Mouse (Mus musculus): ENCODE measurements around the gene Gm37240.
A peak's percentile ranks its signal among the peaks of the same experiment; 100 is the strongest.

The Gm37240 gene

DNA sequence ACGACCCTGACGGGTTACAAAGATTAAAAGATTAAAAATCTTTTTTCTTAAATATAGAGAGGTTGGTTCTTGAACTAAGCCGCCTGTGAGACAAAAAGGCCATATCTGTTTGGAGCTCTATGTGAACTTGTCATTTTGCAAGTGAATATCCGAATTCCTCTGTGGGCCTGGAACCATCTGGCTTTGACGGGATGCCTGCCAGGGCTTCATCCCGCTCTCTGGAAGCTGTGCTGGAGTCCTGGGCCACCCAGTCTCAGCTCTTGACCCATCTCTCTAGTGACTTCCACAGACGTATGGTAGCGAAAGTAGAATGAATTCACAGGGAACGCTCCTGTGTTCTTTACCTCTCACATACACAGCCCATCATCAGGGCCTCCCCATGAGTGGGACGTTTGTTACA is 1193.4 kb downstream of the Gm37240 start:
- peak in 1 of 2 experiments; percentile 15 for DNase-seq

DNA sequence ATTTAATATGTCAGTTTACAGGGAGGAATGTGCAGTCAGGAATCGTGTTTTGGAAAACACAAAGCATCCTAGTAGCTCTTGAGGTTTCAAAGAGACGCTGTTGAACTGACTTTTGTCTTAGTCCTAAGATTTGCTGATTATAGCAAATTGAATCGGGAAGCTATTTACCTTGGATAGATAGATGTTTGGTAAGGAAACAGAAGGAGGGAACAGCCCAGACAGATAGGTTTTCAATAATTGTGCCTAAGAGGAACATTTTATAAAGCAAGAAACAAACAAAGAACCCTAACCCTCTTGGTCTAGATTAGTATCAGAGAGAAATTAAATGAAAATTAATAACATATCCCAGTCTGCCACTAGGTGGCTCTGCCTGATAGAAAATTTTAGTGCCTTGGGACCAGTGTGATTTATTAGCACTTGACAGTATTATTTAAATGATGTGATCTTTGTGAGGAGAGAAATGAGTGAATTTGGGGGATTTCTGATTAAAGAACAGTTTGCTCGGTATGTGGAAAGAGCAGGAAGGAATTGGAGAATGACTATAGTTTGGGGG is 1194.6 kb downstream of the Gm37240 start:
- DNase-seq = peak; percentile 19 to 39

DNA sequence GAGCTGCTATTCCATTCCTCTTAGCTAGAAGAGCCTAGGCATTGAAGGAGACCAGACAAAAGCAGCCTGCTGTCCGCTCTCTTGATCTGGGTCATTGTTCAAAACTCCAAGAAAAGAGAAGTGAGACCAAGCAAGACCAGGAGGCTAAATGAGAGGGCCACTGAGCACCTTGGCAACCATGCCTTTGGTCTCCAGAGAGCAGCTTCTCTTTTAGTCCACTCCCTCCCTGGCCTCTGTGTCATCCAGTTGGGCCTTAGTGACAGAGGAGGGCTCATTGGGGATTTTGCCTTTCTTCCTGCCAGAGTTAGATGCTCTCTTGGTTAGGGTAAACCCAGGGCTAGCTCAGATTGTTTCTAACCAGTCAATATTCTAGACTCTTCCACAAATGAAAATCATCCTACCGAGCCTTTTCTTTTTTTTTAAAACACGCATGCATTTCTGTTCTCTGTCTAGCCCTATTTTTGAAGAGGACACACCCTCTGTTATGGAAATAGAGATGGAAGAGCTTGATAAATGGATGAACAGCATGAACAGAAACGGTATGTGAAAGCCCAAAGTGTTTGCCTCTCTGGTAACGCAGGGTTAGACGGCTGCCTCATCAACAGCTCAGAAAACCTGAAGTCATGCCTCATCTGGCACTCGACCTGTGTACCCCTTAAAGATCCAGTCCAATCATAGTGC is 1197.1 kb downstream of the Gm37240 start:
- no peak for DNase-seq

DNA sequence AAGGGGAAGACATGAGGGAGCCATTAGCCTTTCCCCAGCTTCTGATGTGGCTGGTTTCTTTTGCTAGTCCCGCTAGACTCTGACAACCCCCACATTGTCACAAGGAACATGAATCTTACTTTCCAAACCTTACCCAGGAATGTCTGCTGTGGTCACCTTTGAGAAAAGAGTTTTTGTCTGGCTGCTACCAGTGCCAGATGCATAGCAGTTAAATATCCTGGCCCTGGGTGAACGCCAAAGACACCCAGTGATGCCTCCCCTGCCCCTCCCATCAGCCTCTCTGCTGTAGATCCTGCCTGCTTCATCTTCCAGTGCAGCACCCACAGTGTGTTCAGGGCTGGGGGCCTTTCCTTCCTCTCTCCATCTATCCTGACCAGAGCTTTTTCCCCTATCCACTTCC is 1197.7 kb downstream of the Gm37240 start:
- no peak for DNase-seq

DNA sequence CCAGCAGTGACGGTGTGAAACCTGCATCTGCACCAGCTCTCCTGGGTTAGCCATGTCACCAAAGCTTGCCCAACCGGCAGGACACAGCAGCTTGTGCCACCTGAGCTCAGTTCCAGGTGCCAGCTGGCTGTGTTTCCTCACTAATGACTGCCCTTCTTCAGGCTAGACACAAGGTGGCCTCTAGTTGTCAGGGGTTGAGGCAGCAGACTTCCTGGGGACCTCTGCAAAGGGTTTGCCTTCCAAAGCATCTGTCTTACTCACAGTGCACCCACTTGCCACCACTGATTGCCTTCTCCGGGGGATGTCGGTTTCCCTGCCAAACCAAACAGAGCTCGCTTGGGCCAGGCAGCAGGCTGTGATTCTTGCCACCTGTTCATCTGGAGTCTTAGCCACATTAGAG is 1199.1 kb downstream of the Gm37240 start:
- DNase-seq = peak; percentile 45 to 54

DNA sequence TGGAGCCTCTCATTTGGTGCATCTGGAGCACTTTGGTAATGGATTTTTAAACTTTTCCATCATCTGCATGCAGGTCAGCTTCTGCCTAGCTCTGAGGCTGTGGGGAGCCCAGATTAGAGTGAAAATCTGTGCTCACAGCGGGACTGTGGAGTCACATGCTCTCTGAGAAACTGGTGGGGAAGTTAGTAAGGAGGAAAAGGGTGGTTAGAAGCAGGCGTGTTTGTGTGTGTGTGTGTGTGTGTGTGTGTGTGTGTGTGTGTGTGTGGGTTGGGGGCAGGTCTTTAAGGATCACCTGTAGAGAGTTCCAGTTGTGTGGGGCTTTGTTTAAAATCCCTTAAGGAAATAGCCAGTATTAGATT is 1199.9 kb downstream of the Gm37240 start:
- DNase-seq = no peak

DNA sequence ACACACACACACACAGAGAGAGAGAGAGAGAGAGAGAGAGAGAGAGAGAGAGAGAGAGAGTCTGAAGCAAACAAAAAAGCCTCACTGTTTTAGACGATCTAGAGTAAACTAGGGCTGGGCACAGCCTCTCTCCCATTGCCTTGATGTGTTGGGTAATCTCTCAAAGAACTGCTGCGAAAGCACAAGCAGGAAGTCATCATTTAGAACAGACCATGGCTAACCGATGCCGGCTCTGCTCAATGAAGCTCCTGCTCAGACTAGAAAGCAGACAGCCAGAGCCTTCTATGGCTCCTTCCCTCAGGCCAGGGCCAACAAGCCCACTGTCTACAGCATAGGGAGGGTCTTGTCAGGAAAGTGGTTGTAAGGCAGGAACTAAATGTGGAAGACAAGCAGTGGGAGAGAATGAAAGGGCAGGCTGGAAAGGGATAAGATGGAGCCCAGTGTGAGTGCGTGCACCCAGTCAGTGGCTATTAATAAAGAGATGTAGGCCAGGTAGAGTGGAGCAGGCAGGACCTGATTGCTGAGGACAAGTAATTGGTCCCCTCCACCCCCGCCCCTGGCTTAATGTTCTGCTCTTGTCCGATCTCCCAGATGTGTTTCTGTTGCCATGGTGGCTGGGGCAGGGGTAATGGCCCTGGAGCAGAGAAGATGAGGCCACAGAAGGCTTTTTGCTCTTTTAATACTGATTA is 1200.4 kb downstream of the Gm37240 start:
- no peak for DNase-seq

DNA sequence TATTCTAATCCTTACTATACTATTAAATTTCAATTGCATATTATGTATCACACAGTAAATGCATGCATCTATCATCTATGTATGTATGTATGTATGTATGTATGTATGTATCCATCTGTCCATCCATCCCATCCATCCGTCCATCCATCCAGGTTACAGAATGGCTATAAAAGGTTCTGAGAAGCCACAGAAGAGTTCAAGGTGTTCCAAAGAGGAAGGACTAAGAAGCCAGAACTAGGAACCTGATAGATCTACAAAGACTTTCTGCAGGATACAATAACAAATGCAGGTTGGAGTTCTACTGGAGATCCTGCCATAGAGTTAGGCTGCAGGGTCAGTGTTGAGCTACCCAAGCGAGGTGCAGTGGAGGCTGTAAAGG is 1201.0 kb downstream of the Gm37240 start:
- DNase-seq = no peak

DNA sequence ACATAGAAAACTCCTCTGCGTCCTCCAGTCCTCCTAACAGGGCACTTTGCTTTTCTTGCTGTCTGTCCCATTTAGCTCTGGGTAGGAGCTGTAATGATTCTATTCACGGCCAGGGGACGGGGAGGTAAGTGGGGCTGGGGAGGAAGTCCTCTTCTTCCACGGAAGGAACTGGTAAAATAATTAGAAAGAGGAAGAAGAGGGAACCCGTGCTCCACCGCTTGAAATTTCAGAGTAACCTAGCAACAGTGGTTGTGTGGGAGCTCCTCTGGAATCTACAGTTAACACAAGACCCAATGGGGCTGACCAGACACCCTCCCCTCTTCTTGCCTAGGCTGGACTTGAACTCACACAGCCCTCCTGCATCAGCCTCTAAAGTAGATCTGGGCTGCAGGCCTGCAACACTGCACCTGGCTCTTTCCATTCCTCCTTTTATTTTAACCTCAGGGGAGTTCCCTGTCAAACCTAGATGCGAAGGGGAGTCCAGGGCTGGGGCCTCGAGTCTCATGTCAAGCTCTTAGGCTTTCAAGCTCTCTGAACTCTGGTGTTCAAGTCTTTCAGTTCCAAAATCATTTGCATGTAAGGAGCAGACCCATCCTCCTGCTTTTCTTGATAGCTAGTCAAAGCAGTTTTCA is 1201.5 kb downstream of the Gm37240 start:
- no peak for DNase-seq

DNA sequence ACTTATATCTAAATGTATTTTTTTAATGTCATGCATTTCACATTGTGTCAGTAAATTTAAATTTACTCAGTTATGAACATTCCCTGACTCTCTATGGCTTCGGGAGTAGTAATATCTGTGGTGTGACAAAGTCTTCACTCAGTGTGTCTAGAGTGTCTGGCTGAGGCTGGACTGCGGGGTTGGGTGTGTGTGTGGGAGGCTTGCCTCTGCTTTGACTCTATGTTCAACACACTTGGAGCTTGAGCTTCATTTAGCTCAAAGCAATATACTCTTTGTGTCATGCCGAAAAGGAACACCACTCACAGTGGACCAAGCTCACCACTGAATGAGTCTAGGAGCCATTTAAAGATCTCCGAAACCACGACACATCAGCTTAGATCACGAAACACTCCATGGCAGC is 1203.5 kb downstream of the Gm37240 start:
- DNase-seq = no peak

DNA sequence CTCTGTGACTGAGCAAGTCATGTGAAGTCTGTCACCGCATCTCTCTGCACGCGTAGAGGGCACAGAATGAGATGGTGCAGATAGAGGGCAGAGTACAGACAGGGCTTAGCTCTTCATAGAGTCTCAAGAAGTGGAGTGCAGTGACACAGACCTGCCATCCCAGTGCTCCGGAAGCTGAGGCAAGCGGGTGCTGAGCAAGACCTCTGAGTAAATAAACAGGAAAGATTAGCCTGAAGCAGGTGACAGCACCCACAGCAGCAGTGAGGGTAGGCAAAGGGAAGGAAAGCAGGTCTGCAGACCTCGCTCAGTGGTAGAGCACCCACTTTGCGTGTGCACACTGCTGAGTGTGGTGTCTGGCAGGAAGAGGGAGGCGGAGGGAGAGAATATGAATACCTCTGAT is 1205.6 kb downstream of the Gm37240 start:
- DNase-seq = no peak

DNA sequence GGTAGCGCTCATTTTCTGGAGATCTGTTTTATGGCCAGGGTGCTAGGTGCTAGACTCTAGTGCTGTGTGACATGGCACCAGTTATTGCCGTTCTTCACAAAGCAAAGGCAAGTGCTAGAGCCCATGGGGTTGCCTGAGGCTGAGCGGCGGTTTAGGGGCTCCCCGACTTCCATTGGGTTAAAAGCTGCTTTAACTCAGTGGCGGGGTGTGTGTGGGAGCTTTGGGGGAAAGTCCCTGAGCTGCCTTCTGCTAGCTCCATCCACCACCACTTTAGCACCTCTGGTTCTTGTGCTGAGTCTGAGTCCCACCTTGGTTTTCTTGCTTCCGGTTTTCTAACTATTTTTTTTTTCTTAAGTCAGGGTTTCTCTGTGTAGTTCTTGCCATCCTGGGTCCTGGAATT is 1207.3 kb downstream of the Gm37240 start:
- DNase-seq = no peak

DNA sequence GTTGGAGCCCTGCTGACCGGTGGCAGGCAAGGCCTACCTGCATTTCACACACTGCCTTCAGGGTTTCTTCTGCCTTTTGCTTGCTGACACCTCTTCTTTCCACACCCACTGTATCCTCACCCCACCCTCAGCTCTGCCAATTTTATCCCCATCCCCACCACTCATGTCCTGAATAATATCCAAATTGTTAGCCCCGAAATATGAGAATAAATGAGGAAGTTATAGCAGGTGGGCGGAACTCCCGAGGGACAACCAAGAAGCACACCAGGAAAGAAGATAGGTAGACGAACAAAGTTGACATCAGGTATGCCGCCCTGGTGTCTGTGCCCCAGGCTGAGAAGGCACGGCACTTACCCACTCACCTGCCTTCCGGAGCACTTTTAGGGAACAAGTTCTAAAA is 1207.8 kb downstream of the Gm37240 start:
- no peak for DNase-seq

DNA sequence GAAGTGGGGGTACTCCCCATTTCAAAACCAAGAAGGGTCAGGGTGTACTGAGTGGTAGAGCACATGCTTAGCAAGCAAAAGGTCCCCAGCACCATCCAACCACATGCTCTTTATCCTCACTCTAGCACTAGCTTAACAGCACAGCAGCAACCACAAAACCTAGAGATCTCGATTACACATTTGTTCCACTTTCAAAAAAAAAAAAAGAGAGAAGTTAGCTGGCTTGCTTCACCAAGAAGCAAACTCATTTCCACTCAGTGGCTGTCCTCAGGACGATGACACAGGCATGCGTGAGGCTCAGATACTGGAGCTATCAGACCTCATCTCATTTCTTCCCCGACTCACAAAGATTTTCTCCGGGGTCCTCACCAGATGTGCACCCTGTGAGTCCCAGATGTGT is 1208.4 kb downstream of the Gm37240 start:
- DNase-seq = no peak

DNA sequence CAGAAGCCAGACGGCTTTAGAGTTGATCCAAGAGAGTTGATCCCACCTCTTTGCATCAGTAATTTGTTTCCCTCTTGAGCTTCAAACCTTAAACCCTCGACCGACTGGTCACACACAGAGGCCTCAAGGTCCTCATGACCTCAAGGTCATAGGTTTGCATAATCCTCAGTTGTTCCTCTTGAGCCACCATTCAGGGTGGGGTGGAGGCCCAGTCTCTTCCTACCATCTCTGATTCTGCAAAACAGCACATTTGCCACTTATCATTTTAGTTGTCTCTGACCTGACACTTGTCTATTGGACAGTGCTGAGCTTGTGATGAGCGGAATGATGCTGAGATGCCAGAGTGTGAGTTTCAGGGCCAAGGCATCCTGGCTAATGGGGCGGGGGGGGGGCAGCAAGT is 1211.6 kb downstream of the Gm37240 start:
- DNase-seq = no peak

DNA sequence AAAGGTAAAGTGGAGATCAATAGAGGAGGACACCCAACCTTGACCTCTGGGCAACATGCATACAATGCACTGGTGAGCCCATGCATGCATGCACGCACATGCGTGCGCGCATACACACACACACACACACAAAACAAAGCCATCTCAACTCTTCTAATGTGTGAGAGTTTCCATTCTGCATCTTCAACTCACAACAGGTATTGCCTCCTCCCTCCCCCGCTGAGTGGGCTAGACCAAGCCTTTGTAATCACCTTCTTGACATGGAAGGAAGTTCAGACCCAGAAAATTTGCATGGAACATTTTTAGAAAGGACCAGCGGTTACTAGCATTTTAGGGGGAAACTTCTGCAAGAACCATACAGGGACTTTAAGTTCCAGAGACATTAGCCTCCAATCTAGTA is 1213.8 kb downstream of the Gm37240 start:
- DNase-seq = no peak

DNA sequence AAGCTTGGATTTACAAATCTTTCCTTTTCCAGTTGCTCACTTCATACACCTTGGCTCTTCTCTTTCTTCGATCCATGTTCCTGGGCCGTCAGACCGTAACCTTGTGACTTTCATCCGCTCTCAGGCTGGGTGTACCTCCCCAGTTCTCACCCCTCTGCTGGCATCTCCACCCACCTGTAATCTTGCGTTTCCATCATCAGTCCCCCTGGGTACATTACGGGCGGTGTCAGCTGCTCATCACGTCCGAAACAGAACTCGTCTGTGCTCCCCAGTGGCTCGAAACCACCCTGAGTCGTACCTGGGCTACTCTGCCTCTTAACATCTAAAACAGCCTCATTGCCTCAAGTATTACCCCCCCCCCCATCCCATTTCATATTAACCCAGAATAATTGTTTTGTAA is 1215.2 kb downstream of the Gm37240 start:
- DNase-seq = no peak

DNA sequence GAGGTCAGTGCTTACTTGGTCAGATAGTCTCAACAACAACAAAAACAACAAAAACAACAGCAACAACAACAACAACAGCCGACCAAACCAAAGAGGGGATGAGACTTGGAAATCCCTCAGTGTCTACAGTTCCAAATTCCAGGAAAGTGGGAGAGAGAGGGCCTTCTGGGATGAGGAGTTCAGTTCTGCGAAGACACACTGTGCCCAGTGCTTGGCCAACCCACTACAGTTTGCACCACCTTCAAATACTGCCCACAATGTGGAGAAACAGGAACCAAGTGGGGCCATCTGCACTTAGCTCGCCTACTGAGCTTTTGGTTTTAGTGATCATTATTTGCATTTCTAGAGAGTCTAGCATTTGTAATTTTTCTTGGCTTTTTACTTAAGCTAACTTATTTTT is 1218.4 kb downstream of the Gm37240 start:
- no peak for DNase-seq

DNA sequence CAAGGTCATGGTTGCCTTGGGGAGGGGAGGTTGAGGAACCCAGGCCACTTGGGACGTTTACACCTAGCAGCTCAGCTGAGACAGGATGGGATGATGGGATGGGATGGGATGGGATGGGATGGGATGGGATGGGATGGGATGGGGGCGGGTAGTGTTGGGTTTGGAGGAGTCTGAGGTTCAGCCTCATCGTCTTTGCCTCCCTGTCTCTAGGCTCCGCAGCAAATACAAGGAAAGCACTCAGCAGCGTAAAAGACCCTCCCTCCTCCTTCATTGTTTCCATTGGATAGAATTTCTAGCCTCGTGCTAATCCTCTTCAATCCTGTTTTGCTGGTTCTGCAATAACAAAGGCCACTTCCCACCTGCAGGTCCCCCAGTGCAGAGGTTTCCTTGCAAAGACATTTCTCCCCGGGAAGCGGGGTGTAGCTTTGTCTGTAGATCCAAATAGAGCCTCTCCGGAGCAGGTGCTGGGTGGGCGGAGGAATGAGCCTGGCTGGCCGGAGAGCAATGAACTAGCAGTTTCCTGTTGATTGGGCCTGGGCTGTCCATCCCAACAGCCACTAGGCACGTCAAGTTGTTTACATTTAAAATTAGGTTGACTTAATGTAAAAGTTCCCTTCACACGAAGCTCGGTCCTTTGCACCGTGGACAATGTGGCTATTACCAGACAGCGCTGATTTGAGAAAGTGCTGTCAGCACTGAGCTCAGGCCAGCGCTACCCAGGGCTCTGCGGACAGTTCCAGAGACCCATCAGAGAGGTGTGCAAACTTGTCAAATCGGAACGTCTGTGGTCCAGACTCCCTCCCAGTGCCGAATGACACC is 1221.9 kb downstream of the Gm37240 start:
- DNase-seq = no peak

DNA sequence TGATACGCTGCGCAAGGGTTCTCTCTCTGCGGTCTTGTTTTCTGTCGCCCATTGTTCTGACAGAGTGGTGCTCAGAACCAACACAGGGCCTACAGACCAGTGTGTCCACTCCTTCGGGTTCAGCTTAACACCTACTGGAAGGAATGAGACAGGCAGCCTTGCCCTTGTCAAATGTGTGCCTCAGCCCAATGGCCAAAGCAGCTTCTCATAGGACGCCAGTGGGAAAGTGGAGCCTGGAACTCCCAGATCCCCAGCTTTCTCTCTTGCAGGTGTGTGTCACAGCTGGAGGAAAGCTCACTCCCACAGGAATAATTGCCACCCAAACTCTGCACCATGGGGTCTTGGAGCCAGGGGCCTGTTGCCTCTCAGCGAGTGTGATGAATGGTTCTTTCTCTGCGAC is 1222.6 kb downstream of the Gm37240 start:
- no peak for DNase-seq

DNA sequence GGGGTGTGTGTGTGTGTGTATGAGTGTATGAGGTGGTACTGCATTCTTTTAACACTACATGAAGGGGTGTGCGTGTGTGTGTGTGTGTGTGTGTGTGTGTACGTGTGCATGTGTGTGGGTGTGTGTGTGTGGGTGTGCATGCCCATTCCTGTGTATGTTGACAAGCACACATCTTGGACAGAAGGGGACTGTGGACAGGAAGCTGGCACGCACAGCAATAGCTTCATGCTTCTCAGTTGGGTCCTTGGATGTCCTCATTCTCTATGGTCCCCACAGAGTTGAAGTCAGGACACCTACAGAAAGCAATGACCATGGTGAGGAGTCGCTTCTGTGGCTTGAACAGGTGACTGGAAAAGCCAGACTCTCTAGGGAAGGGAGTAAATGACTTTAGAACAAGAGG is 1223.5 kb downstream of the Gm37240 start:
- no peak for DNase-seq

DNA sequence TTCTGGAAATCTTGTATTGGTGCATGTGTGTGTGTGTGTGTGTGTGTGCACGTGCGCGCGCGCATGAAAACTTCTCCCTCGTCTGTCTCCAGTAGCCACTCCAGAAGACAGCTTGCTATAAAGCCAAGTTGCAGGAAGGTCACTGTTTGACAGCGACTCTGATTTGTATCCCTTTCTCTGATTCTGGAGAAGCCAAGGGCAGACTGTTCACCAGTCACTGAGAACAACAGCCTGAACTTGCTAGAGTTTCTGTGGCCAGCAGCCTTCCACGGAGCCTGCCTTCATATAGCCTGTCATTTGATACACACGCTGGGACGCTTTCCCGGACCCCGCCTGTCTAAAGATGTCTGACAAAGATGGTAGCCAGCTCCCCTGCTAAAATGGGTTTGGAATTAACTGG is 1224.2 kb downstream of the Gm37240 start:
- no peak for DNase-seq

DNA sequence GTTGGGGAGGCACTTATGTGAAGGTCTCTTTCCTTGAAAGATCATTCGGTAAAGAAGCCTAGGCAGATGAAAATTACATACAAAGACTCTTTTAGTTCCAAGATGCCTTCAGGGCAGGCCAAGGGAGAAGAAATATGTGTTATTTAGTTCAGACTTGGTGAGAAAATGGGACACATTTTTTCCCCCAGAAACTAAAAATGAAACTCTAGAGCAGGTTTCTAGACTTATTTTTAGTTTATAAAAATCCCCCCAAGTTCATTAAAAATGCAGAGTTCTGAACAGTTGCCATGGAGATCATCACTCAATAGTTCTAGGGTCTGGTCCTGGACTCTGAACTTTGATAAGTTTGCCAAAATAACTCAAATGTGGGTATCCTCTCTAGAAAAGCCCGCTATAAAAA is 1226.9 kb downstream of the Gm37240 start:
- no peak for DNase-seq
